Mouse (Mus musculus) splenic B cell, adult 2 months (primary cell): ENCODE measurements around the gene Msi2.

Experiments used
- DNase-seq: peaks from one replicate; pipeline ENCODE4 v3.0.0-alpha.2; 2011; ENCODE audit warnings: low read depth, low spot score
- H3K27me3 ChIP-seq: 2 replicates; pipeline ENCODE4 v1.6.1; 2012; ENCODE audit warnings: mild to moderate bottlenecking, low read length, moderate library complexity, mixed read lengths; ENCODE audit not compliant: control insufficient read depth, poor library complexity, insufficient read depth, severe bottlenecking
- H3K36me3 ChIP-seq: 2 replicates; pipeline ENCODE4 v1.6.1; 2012; ENCODE audit warnings: mild to moderate bottlenecking, low read length, moderate library complexity, mixed read lengths; ENCODE audit not compliant: control insufficient read depth, poor library complexity, insufficient read depth, severe bottlenecking

The Msi2 gene

DNA sequence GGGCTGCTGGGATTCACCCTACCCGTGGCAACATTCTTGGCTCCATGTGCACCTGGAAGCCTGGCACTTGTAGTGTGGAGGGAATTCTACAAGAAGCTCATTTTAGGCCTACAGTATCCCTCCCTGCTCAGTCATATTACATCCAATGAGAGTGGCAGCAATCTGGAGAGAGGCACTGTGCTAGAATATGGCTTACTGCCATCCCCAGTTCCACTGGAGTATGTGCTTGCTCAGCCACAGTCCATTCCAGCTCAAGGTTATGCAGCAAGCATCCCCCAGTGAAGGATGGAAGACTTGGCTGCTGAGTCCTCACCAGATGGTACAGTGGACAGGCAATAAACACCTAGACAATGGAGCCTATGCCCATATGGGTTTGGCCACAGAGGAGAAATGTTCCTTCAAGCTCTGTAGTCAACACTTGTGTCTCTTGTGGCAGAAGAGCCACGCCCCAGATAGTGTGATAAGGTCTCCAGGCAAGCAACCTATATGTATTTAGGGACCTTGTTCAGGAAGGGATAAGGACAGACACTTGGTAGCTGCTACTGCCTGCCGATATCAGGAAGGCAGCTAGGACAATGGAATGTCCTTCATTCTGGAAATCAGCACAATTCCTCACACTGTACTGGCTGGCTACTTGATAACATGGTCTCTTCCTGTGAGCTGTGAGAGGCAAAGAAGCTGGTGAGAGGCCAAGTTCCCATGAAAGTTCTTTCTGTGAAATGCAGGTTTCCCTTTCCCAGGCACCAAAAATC, 366.4 kb downstream of the Msi2 start:
- no peak for DNase-seq
- Histone ChIP-seq H3K36me3 (no peaks in the 10 kb centered on the region), H3K27me3 (no peaks in the 10 kb centered on the region)

DNA sequence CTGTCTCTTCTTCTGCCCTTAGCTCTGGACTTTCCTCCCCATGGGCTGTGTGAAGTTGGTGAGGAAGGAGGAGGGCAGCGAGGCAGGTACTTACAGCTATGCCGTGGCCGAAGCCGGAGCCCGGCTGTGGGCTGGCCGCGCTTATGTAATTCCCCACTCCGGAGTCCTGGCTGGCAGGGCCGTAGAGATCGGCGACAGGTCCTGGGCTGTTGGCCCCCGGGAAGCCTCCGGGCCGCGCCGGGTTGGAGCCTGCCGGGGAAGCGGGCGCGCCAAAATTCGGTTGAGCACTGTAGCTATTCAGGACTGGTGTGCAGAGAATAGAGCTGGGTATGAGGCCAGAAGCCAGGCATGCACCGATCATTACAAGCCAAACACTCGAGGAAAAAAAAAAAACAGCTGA, 369.6 kb downstream of the Msi2 start:
- H3K27me3 ChIP-seq: no peaks in the 10 kb centered on the region
- no peaks in the 10 kb centered on the region; the same call in 1 of the 2 replicates for H3K36me3 ChIP-seq
- DNase-seq: no peak

DNA sequence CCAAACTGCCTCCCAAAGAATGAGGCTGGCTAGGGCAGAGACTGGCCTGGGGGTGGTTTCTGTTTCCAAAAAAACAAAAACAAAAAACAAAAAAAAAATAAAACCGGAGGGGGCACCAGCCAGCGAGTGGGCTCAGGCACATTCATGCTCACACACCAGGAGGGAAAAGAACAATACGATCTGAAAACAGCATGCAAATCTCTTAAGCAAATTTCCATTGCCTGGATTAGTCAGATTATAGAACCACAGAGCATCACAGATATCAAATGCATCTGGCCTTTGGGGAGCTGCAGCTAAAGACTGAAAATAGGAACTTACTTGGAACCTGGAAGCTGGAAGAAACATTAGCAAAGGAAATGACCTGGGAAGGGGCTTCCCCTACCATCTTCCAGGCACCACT, 370.3 kb downstream of the Msi2 start:
- H3K27me3 ChIP-seq: no peaks in the 10 kb centered on the region
- no peaks in the 10 kb centered on the region; the same call in 1 of the 2 replicates for H3K36me3 ChIP-seq
- no peak for DNase-seq

DNA sequence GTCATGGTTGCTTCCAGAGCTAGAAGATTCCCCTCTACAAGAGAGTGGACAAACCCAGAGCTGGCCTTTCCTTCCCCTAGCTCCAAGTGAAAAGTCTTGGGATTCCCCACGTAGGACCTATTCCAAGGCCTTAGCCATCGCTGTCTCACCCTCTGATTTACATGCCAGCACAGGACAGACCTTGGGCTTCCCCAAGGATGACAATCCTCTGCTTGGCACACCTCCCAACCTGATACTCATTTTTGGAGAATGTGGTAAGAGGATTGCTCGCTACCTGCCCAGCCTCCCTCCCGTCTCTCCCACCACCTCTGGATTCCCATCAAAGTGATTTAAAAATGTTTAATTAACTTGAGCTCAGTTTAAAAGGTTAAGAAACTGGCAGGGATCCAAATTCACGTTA, 372.2 kb downstream of the Msi2 start:
- Histone ChIP-seq H3K36me3 (no peaks in the 10 kb centered on the region; the same call in 1 of the 2 replicates), H3K27me3 (no peaks in the 10 kb centered on the region)
- DNase-seq: no peak

DNA sequence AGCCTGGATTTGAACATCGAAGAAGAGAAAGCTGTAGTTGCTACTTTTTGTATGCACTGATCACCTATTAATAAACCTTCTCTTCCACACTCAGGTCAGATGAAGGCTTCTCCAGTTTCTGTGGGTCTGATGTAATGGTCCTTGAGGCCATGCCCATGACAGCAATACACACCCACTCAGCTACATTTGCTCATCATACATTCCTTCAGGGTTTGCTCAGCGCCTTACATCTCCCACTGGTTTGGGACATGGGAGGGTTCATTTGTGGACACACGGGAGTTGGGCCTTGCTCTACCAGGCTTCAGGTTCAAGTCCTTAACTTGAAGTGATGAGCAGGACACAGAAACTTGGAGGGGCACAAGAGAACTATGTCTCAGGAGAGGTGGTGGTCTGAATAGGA, 380.4 kb downstream of the Msi2 start:
- 0 out of 2 replicates have a peak, but pooled peaks cover 2% of the 10 kb centered on the region for H3K36me3 ChIP-seq
- no peaks in the 10 kb centered on the region for H3K27me3 ChIP-seq
- no peak for DNase-seq

DNA sequence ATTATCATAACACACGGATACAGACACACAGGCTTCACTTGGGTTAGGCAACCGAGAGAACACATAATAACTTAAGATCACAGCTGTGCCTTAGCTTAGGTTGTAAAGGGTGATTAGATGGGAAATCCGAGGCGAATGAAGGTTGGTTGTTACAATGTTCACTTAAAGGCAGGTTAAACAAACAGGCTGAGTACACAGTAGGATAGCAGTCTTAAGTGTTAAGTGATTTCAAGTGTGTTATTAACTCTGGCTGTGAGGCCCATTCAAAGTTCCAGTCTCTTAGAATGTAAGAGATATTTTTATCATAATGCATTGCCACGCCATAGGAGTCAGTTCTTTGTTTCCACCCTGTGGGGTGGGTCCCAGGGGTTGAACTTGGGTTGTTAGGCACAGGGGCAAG, 383.4 kb downstream of the Msi2 start:
- 0 out of 2 replicates have a peak, but pooled peaks cover 2% of the 10 kb centered on the region for H3K36me3 ChIP-seq
- no peaks in the 10 kb centered on the region for H3K27me3 ChIP-seq
- no peak for DNase-seq

DNA sequence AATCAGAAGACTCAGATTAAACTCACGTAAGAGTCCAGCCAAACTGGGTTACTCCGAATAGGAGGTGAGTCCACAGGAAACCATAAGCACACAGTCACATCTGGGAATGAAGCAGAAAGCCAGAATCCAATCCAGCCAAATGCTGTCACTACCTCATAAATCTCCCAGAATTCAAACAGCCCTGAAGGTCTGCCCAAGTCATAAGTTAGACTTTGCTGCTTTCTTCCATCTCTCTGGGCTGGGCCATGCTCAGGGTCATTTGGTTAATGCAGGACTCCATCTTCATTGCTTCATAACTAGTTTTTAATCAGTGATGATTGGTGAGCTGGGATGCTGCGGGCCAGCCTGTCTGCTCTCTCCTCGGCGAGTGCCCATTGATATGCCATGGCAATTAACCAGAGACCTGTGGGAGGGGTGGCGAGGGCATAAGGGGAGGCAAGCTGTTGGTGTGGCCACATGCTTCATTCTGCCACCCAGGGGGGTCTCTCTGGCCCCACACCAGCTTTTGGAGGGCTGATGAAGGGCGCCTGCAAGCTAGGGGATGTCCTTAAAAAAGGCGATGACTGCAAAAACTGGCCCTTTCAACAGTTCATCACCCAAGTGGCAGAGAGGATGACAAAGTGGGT, 385.9 kb downstream of the Msi2 start:
- no peak for DNase-seq
- Histone ChIP-seq H3K36me3 (no peaks in the 10 kb centered on the region), H3K27me3 (no peaks in the 10 kb centered on the region)

DNA sequence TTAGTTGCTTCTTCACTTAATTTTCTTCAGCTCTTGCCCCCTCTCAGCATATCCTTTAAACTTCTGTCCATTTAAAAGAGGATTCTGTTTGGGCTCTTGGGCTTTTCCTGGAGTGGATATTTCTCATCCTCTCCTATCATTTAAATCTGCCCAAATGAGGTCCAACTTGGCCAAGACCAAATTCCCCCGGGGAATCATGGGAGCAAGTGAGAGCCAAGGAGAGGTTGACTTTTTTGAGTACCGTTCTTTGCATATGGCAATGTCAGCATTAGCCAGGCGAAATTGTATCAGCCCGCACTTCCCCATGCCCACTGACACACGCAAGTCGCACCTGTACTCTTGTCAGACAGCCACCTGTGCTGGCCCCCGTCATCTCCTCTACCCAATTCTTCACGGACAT, 386.6 kb downstream of the Msi2 start:
- no peaks in the 10 kb centered on the region for H3K27me3 ChIP-seq
- no peaks in the 10 kb centered on the region for H3K36me3 ChIP-seq
- DNase-seq: no peak

DNA sequence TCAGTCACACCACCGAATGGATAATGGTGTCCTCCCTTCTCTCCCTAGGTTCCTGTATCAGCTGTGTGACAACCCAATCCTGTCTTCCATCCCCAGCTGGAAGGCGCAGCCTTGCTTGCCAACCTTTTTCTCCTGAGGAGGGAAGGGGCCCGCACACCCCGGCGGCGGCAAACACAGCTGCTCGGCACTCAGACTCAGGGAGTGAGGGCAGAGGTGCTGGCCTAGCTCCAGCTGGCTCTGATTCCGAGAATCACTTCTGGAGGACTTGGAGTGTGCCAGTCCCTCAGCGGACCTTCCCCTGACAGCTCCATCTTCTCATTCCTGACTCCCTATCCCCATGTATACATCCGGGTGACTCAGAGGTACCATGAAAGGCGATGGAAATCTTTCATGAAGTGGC, 387.5 kb downstream of the Msi2 start:
- H3K27me3 ChIP-seq: no peaks in the 10 kb centered on the region
- H3K36me3 ChIP-seq: no peaks in the 10 kb centered on the region
- no peak for DNase-seq

DNA sequence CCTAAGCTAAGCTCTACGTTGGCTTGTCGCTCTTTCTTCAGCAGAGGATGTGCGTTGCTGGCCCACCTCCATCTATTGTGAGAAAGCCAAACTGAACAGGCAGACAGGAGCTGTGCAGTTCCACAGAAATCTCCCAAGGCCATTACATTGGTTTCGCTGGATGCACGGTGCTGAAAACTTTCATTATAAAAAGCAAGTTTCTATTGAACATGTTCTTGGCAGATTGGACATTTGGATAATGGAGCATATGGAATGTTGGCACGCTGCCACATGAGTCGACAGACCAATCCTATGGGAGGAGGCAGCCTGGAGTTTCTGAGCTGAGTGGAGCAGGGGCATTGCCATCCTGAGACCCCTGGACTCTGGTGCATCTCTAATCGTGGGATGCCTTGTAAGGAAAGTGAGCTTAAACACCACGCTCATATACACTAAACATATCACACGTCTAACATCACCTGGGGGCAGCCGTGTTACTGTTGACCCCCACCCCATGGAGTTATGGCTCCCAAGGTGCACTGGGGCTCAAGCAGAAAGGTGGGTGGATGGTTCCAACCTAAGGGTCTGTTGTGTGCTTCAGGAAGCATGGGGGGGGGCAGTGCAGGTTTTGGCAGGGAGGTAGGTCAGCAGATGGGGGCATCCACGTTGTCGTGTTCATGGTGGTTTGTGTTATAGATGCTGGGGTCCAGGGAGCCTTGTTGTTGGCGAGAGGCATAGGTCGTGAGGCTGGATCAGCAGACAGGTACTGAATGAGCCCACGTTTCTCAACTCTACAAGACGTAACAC, 389.3 kb downstream of the Msi2 start:
- no peak for DNase-seq
- Histone ChIP-seq H3K27me3 (no peaks in the 10 kb centered on the region), H3K36me3 (no peaks in the 10 kb centered on the region)

DNA sequence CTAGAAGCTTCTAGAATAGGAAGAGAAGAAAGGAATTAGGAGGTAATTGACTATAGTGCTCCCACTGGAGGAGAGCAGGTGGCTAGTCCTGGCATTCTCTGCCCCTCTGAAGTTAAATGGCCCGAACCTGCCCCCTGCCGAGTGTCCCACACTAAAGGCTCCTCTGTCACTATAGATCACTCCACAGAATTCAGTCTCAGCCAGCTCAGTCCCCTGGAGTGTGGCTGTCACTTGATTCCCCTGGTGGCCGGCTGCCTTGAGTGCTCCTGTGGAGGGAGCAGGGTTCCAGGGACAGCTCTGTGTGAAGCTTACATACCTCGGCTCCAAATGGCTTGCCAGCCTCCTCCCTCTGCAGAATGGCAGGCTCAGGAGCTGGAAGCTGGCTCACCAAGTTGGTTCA, 391.3 kb downstream of the Msi2 start:
- no peak for DNase-seq
- H3K27me3 ChIP-seq: no peaks in the 10 kb centered on the region
- no peaks in the 10 kb centered on the region for H3K36me3 ChIP-seq

DNA sequence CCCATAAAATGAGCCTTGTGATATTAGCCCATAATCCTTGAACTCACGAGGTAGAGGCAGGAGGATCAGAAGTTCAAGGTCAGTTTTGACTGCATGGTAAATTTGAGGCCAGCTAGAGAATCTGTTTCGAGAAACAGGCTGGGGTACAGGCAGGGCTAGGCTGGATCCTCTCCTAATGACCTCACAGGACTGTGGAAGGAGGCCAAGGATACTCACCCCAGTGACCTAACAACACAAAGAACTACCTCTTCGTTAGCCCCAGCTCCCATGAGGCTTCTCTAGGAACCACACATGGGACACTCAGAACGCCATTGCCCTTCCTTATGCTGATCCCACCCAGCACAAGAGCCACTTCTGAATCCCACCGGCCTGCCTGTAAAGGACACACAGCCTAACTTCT, 399.5 kb downstream of the Msi2 start:
- H3K36me3 ChIP-seq: no peaks in the 10 kb centered on the region
- no peak for DNase-seq
- H3K27me3 ChIP-seq: no peaks in the 10 kb centered on the region

DNA sequence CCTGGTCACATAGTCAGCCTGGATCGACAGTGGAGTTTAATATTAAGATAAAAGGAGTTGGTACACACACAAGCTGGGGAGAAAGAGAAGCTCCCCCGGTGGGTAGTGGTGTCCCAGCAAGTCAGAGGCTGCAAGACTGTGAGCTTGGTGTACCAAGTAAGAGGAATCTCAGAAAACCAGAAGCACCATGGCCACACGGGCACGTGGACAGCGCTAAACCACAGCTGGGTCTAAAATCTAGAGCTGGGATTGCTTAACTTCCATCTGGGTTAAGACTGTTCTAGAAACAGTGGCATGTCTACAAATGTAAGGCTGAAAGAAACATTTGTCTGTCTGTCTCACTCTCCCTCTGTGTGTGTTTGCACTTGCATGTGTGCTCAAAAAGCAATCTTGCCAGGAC, 402.9 kb downstream of the Msi2 start:
- DNase-seq: no peak
- Histone ChIP-seq H3K27me3 (no peaks in the 10 kb centered on the region), H3K36me3 (no peaks in the 10 kb centered on the region)

DNA sequence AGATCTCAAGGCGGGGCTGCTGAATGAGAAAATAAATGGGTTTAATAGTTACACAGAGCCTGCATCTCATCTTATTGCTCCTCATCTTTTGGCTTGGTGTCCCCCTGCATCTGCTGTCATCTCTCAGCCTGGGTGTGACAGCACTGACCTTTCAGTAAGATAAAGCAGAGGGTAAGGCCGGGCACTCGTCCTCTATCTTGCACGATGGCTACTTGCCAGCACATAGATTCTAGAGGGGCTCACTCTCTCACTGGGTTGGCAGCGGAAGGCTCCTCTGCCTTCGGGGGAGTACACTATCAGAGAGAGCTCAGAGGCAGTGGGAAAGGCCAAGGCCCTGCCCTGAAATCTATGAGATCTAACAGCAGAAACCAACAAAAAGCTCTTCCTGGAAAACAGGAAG, 403.8 kb downstream of the Msi2 start:
- no peaks in the 10 kb centered on the region for H3K36me3 ChIP-seq
- H3K27me3 ChIP-seq: no peaks in the 10 kb centered on the region
- DNase-seq: no peak

DNA sequence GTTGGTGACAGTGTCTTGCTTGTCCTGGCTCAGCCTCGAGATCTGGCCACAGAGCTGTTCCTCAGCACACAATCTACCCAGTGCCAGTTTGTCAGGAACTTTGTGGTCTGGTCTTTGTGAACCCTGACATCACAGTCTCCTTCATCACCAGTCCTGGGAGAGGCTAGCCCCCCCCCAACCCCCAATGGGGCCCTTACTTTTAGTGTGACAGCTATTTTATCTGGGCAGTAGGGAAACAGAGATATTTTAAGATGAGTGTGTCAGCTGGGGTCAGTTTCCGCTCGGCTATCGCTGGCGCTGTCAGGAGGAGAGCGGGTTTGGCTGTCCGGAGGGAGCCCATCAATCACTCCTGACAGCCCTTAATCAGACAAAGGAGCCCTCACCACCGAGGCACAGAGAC, 404.8 kb downstream of the Msi2 start:
- Histone ChIP-seq H3K27me3 (no peaks in the 10 kb centered on the region), H3K36me3 (no peaks in the 10 kb centered on the region)
- no peak for DNase-seq
